Mouse (Mus musculus) forebrain, embryonic 12.5 days (tissue): Measurements from ENCODE around the gene Gm20403. TPM values are rescaled to one million over a fixed set of nuclear protein-coding genes. Genes with fewer than 3 reads are reported as not detected.
"Not testable (repeated sequence)": the region's sequence is repeated elsewhere in the genome, so short reads cannot be mapped to it uniquely, and the experiment has no call there.

ENCODE experiments used
- ATAC-seq: fragments of 200-750 bp; cut with Nextera tagmentation; 2 replicates; pipeline ENCODE4 v1.8.0; 2017; ENCODE audit warnings: moderate TSS enrichment; ENCODE audit not compliant: low FRiP score
- H3K27ac ChIP-seq: fragments of 300-500 bp; sonication (generic); 2 replicates; pipeline ENCODE4 v1.5.1; 2016; ENCODE audit warnings: mild to moderate bottlenecking
- H3K27me3 ChIP-seq: fragments of 300-500 bp; sonication (generic); 2 replicates; pipeline ENCODE4 v1.6.1; 2016; ENCODE audit warnings: mild to moderate bottlenecking
- H3K36me3 ChIP-seq: fragments of 300-500 bp; sonication (generic); replicated peaks from 2 replicates; pipeline ENCODE4 v1.6.1; 2016; ENCODE audit warnings: mild to moderate bottlenecking
- H3K4me1 ChIP-seq: fragments of 300-500 bp; sonication (generic); 2 replicates; pipeline ENCODE4 v1.6.1; 2016
- H3K4me2 ChIP-seq: fragments of 300-500 bp; sonication (generic); 2 replicates; pipeline ENCODE4 v1.6.1; 2016; ENCODE audit warnings: mild to moderate bottlenecking, moderate library complexity
- H3K4me3 ChIP-seq: fragments of 300-500 bp; sonication (generic); replicated peaks from 2 replicates; pipeline ENCODE4 v1.5.1; 2016; ENCODE audit warnings: mild to moderate bottlenecking
- H3K9ac ChIP-seq: fragments of 300-500 bp; sonication (generic); 2 replicates; pipeline ENCODE4 v1.6.1; 2016; ENCODE audit warnings: mild to moderate bottlenecking
- H3K9me3 ChIP-seq: fragments of 300-500 bp; sonication (generic); 2 replicates; pipeline ENCODE4 v1.6.1; 2016
- WGBS: fragments of 180-500 bp; shearing (Covaris S2); methylation state at CpG from one replicate; pipeline ENCODE4 v1.1.7; 2016; 5-methylcytosine and 5-hydroxymethylcytosine counted together
- polyA plus RNA-seq: library from polyadenylated mRNA; unstranded; fragments of >200 nt; fragmentation: Nextera tagmentation; extraction: Ambion mirVana; gene quantifications from 2 replicates; pipeline ENCODE4 v1.2.1, GENCODE M21; 2016

Gm20403 gene
- polyA plus RNA-seq, 1 experiment from 2014 or later: not detected

DNA sequence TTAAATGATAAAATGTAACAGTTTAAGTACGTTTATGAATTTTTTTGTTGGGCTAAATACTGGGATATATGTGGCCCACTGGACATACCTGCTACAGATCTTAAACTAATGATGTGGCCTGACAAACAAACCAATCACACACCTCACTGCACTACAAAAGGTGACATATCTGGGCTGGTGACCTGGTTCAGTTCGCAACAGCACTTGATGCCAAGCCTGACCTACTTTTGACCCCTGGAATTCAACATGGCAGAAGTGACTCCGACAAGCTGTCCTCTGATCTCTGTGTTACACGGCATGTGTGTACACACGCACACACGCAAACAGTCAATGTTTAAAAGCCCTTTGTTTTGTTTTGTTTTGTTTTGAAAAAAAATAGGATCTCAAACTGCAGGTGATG lies 40.2 kb downstream of the Gm20403 start:
- H3K27me3 ChIP-seq: no peaks in the 10 kb centered on the region
- no peak overlapping the region for H3K27ac ChIP-seq
- H3K4me3 ChIP-seq: no peak overlapping the region
- no peak overlapping the region for H3K9ac ChIP-seq
- no peaks in the 10 kb centered on the region for H3K9me3 ChIP-seq
- H3K36me3 ChIP-seq: peaks cover 11% of the 10 kb centered on the region
- H3K4me1 ChIP-seq: no peaks in the 10 kb centered on the region
- no peak for ATAC-seq
- no peak overlapping the region for H3K4me2 ChIP-seq
- 72% methylated on average over 6 of the region's 6 CpGs for WGBS

DNA sequence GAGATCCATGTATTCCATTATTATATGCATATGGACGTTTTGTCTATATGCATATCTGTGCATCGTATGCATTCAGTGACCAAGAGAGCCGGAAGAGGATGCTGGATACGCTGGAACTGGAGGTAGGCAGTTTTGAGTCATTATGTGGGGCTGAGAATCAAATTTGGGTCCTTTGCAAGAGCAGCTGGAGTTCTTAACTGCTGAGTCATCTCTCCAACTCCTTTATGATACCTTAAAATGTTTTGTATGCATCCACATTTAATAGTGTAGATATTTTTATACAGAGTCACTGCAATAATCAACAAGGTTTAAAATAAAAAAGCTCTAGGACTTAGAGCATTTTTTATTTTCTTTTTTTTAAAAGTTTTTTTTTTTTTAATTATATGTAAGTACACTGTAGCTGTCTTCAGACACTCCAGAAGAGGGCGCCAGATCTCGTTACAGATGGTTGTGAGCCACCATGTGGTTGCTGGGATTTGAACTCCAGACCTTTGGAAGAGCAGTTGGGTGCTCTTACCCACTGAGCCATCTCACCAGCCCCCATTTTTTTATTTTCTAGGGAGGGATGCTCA lies 43.7 kb downstream of the Gm20403 start:
- WGBS: 89% methylated on average over 6 of the region's 6 CpGs
- H3K9me3 ChIP-seq, ATAC-seq, H3K4me1 ChIP-seq, H3K4me2 ChIP-seq, H3K4me3 ChIP-seq, H3K9ac ChIP-seq, H3K27me3 ChIP-seq, H3K27ac ChIP-seq: not testable (repeated sequence)
- H3K36me3 ChIP-seq: peaks cover 37% of the 10 kb centered on the region

DNA sequence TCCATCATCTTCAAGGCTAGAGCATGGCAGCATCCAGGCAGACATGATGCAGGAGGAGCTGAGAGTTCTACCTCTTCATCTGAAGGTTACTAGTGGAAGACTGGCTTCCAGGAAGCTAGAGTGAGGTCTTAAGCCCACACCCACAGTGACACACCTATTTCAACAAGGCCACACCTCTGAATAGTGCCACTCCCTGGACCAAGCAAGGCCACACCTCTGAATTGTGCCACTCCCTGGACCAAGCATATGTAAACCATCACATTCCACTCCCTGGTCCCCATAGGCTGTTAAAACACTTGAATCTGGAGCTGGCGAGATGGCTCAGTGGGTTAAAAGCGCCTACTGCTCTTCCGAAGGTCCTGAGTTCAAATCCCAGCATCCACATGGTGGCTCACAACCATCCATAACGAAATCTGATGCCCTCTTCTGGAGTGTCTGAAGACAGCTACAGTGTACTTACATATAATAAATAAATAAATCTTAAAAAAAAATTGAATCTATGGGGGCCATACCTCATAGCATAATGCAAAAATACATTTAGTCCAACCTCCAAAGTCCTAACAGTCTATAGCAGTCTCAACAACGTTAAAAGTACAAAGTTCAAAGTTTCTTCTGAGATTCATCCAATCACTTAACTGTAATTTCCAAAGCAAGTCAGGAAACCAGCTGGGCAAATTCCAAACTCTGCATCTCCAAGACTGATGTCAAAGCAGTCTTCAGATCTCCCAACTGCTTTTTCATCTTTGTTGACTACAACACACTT lies 48.6 kb downstream of the Gm20403 start:
- not testable (repeated sequence) for H3K9me3 ChIP-seq, H3K27me3 ChIP-seq, H3K9ac ChIP-seq, H3K4me2 ChIP-seq, H3K4me1 ChIP-seq, H3K27ac ChIP-seq, ATAC-seq, H3K4me3 ChIP-seq
- peaks cover 55% of the 10 kb centered on the region for H3K36me3 ChIP-seq
- WGBS: 96% methylated on average over 5 of the region's 5 CpGs

Other genes with a start within 250 kb of the Gm20403 start
- gene Snx6, start 190.8 kb downstream of the Gm20403 start, polyA plus RNA-seq: 197 and 204 TPM in 2 replicates
- 263 and 275 TPM in 2 replicates for gene Cfl2, start 123.7 kb downstream of the Gm20403 start, polyA plus RNA-seq
- gene Baz1a, start 27.8 kb upstream of the Gm20403 start, polyA plus RNA-seq: 40.5 and 42.8 TPM in 2 replicates
- gene 2700097O09Rik, start 93.6 kb upstream of the Gm20403 start, polyA plus RNA-seq: 35.8 and 36.7 TPM in 2 replicates
- gene Srp54a, start 93.7 kb upstream of the Gm20403 start, polyA plus RNA-seq: 144 and 166 TPM in 2 replicates
- 16.2 and 19.1 TPM in 2 replicates for gene Fam177a, start 137.9 kb upstream of the Gm20403 start, polyA plus RNA-seq
- 60.5 and 62.2 TPM in 2 replicates for gene Srp54b, start 168.6 kb upstream of the Gm20403 start, polyA plus RNA-seq
- 0.86 TPM in 1 of 2 replicates, not detected in the other for gene 1700047I17Rik2, start 213.1 kb upstream of the Gm20403 start, polyA plus RNA-seq
- gene Srp54c, start 243.6 kb upstream of the Gm20403 start, polyA plus RNA-seq: 74.9 and 79.2 TPM in 2 replicates